Mouse (Mus musculus) megakaryocyte, embryonic 14.5 days (primary cell): ENCODE data around the gene Ccdc146.

ENCODE experiments used
- FLI1 ChIP-seq: IDR thresholded peaks from 2 replicates; pipeline ENCODE4 v1.6.1; 2012; ENCODE audit warnings: low read length, inconsistent platforms, mixed read lengths
- GATA1 ChIP-seq: IDR thresholded peaks from 3 replicates; pipeline ENCODE4 v1.6.1; 2012; ENCODE audit warnings: mixed read lengths, low read length, inconsistent platforms, borderline replicate concordance

DNA sequence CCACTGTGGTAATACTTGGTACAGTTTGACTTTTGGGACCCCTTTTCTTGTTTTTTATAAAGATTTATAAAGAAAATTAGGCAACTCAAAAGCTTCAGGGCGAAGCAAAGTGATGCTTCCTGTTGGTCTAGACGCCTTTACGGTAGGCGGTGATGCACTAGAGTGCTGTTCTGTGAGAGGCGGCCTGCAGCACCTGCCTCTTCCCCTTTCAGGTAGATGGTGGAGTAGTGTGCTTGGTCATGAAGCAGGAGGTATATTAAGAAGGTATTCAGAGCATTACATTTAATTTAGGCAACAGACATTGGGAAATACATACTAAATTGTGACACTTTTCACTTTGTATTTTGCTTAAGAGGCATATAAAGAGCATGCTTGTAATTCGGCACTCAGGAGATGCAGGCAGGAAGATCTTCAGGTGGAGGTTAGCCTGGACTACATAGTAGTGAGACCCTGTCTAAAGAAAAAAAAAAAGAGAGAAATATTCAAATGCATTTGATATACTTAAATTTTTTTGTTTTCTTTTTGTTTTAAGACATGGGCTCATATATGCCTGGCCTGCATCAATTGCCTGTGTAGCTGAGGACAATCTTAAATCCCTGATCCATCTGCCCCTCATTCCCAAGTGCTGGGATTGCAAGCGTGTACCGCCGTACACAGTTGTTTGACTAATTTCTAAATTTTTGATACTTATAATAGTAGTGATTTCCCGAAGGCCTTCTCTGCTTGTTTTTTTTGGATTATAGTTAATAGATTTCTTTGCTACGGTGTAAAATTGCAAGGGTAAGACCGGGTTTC is 169.5 kb downstream of the Ccdc146 start:
- TF ChIP-seq GATA1 (no peak), FLI1 (no peak)
